Mouse (Mus musculus) embryonic facial prominence, embryonic 10.5 days (tissue): ENCODE measurements at regions not wholly inside any gene's neighbourhood (a gene's known extent, or its start where the extent isn't known, plus 50 kb on each side); places are given as distances from the start of the nearest gene placed in this dataset. TPM values are rescaled to one million over a fixed set of nuclear protein-coding genes. Genes with fewer than 3 reads are reported as not detected.

Experiments
- microRNA-seq: library from miRNA; unstranded; fragments of <30 nt; microRNA quantifications from one replicate; pipeline ENCODE4, GENCODE M21; 2017

Small RNA genes lying in the stretch of these regions (microRNA-seq; reads per million reads assigned to microRNA genes)
- gene Gm27847: not detected
